Mouse (Mus musculus): ENCODE measurements around the gene Atp1b2.
"Not testable (repeated sequence)": the region's sequence is repeated elsewhere in the genome, so short reads cannot be mapped to it uniquely, and the experiment has no call there.

Atp1b2 gene

GRCm38 (mm10) chr11:69605726-69606490, at the start of gene Atp1b2:
Gene Atp1b2, minus strand, starts transcription at chr11:69605942.
- DNase-seq (ENCODE audit: low spot score), result peak; percentile 78

GRCm38 (mm10) chr11:69654760-69655159, 49.0 kb upstream of the Atp1b2 start:
- DNase-seq (ENCODE audit: low spot score), result no peak

- no peak for DNase-seq (ENCODE audit: low spot score)
These were observed 47.7 kb upstream of the Atp1b2 start for GRCm38 (mm10) chr11:69653399-69653798.

- no peak for DNase-seq (ENCODE audit: low spot score)
These were observed 40.1 kb upstream of the Atp1b2 start for GRCm38 (mm10) chr11:69645860-69646259.

GRCm38 (mm10) chr11:69635471-69635870, 29.7 kb upstream of the Atp1b2 start:
- no peak for DNase-seq (ENCODE audit: low spot score)

- DNase-seq (ENCODE audit: low spot score), result peak; percentile 62
These were observed 27.6 kb upstream of the Atp1b2 start for GRCm38 (mm10) chr11:69633128-69633866.

GRCm38 (mm10) chr11:69632284-69633089, 26.7 kb upstream of the Atp1b2 start, which contains the start of gene Fxr2:
Gene Fxr2, plus strand, starts transcription at chr11:69632990.
- DNase-seq (ENCODE audit: low spot score), result peak; percentile 100

GRCm38 (mm10) chr11:69629802-69630201, 24.1 kb upstream of the Atp1b2 start:
- no peak for DNase-seq (ENCODE audit: low spot score)

- DNase-seq (ENCODE audit: low spot score), result no peak
These were observed 22.5 kb upstream of the Atp1b2 start for GRCm38 (mm10) chr11:69628286-69628685.

GRCm38 (mm10) chr11:69624339-69624738, 18.6 kb upstream of the Atp1b2 start:
- DNase-seq (ENCODE audit: low spot score), result not testable (repeated sequence)

GRCm38 (mm10) chr11:69623006-69623405, 17.3 kb upstream of the Atp1b2 start:
- no peak for DNase-seq (ENCODE audit: low spot score)

GRCm38 (mm10) chr11:69622406-69622805, 16.7 kb upstream of the Atp1b2 start:
- no peak for DNase-seq (ENCODE audit: low spot score)

- no peak for DNase-seq (ENCODE audit: low spot score)
These were observed 16.0 kb upstream of the Atp1b2 start, which contains the start of gene Sat2 for GRCm38 (mm10) chr11:69621571-69622268. Gene Sat2, plus strand, starts transcription at chr11:69622024.

- peak; percentile 53 for DNase-seq (ENCODE audit: low spot score)
These were observed 14.8 kb upstream of the Atp1b2 start for GRCm38 (mm10) chr11:69620394-69621081.

- no peak for DNase-seq (ENCODE audit: low spot score)
These were observed 12.1 kb upstream of the Atp1b2 start, which contains the start of gene Shbg for GRCm38 (mm10) chr11:69617805-69618204. Gene Shbg, minus strand, starts transcription at chr11:69617905.

GRCm38 (mm10) chr11:69616781-69617180, 11.0 kb upstream of the Atp1b2 start:
- DNase-seq (ENCODE audit: low spot score), result no peak

- DNase-seq (ENCODE audit: low spot score), result not testable (repeated sequence)
These were observed 8.5 kb upstream of the Atp1b2 start for GRCm38 (mm10) chr11:69614257-69614588.

GRCm38 (mm10) chr11:69613553-69614256, 8.0 kb upstream of the Atp1b2 start:
- peak; percentile 73 for DNase-seq (ENCODE audit: low spot score)

GRCm38 (mm10) chr11:69610899-69611298, 5.2 kb upstream of the Atp1b2 start:
- DNase-seq (ENCODE audit: low spot score), result peak; percentile 73

- no peak for DNase-seq (ENCODE audit: low spot score)
These were observed 3.7 kb upstream of the Atp1b2 start for GRCm38 (mm10) chr11:69609416-69609815.
